Mouse (Mus musculus): ENCODE measurements at regions not wholly inside any gene's neighbourhood (a gene's known extent, or its start where the extent isn't known, plus 50 kb on each side); places are given as distances from the start of the nearest gene placed in this dataset.

DNA sequence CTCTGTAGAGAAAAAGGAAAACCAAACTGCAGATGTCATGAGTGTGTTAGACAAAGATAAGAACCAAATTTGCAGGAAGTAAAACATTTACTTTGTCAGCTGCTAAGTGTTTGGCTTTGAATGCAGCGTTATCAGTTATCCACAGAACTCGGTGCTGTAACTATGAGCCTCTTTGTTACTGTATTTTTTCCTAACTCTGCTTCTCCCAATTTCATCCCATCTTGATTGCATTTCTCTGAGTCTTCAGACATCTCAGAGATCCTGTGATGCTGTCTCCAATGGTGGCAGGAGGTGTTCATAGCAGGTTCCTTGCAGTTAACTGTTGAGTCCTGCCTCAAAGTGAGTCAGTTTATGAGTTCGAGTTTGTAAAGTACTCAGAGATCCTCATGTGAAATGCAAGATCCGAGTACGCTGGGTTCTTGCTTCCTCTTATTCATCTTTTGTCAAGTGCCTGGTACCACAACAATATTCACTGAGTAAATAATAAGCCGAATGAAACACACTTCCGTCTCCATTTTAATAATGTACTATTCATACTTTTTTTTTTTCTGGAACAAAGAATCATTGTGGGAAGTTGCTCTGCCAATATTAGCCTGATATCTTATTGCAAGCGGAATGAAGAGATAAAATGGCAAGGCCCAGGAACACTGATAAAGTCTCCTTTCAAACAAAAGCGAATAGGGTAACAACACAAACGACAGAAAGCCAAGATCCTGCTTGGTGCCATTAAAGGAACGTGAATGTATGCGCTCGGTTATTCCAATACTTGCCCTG is 221.4 kb downstream of the Enc1 start:
- Histone ChIP-seq H3K4me2 (no peak overlapping the region), H3K27ac (no peak overlapping the region), H3K36me3 (replicated peaks) (no peaks in the 10 kb centered on the region), H3K9me3 (no peaks in the 10 kb centered on the region), H3K4me3 (no peak overlapping the region), H3K9ac (no peak overlapping the region), H3K4me1 (no peaks in the 10 kb centered on the region), H3K27me3 (replicated peaks) (no peaks in the 10 kb centered on the region)
- no peak for ATAC-seq (replicated peaks)
- WGBS: 80% methylated on average over 13 of the region's 13 CpGs

GRCm38 (mm10) chr13:97461207-97461606 is 220.3 kb downstream of the Enc1 start:
- Histone ChIP-seq H3K9me3 (no peaks in the 10 kb centered on the region), H3K36me3 (replicated peaks) (no peaks in the 10 kb centered on the region), H3K4me3 (no peak overlapping the region), H3K9ac (no peak overlapping the region), H3K4me1 (no peaks in the 10 kb centered on the region), H3K4me2 (no peak overlapping the region), H3K27me3 (replicated peaks) (no peaks in the 10 kb centered on the region), H3K27ac (no peak overlapping the region)
- WGBS: 95% methylated on average over 4 of the region's 4 CpGs
- no peak for ATAC-seq (replicated peaks)

GRCm38 (mm10) chr13:97459106-97459505 is 218.2 kb downstream of the Enc1 start:
- peaks cover 3% of the 10 kb centered on the region; the same call in 1 of the 2 replicates for H3K4me1 ChIP-seq
- WGBS: 91% methylated on average over 7 of the region's 7 CpGs
- H3K36me3 ChIP-seq (replicated peaks): no peaks in the 10 kb centered on the region
- no peak overlapping the region for H3K9ac ChIP-seq
- no peak overlapping the region for H3K4me2 ChIP-seq
- no peak for ATAC-seq (replicated peaks)
- no peak overlapping the region for H3K27ac ChIP-seq
- no peak overlapping the region for H3K4me3 ChIP-seq
- H3K27me3 ChIP-seq (replicated peaks): no peaks in the 10 kb centered on the region
- no peaks in the 10 kb centered on the region for H3K9me3 ChIP-seq

DNA sequence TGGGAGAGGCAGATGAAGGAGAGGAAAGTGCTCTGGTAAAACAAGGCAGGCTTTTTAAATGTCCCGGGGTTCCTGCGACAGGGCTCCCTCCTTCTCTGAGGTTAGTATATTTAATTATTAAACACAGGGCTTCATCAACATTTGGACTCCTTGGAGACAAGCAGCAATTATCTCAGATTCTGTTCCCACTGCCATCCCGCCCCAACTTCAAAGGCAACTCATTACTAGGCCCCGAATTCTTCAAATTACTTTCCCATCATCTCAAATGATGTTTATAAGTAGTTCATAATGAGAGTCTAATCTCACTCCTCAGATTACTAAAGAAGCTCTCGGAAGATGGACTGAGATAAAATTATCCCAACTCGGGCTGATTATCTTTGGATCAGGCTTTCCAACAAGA is 215.1 kb downstream of the Enc1 start:
- H3K27ac ChIP-seq: 0 out of 2 replicates have a peak overlapping the region, but pooled peaks have one; percentile 25
- ATAC-seq (replicated peaks): no peak
- no peak overlapping the region for H3K4me2 ChIP-seq
- peaks cover 8% of the 10 kb centered on the region; the same call in 1 of the 2 replicates for H3K4me1 ChIP-seq
- no peaks in the 10 kb centered on the region for H3K36me3 ChIP-seq (replicated peaks)
- WGBS: 41% methylated on average over 6 of the region's 6 CpGs
- H3K4me3 ChIP-seq: no peak overlapping the region
- no peak overlapping the region for H3K9ac ChIP-seq
- H3K27me3 ChIP-seq (replicated peaks): no peaks in the 10 kb centered on the region
- no peaks in the 10 kb centered on the region for H3K9me3 ChIP-seq

- Histone ChIP-seq H3K27me3 (replicated peaks) (no peaks in the 10 kb centered on the region), H3K36me3 (replicated peaks) (no peaks in the 10 kb centered on the region), H3K27ac (no peak overlapping the region), H3K4me3 (no peak overlapping the region), H3K4me2 (no peak overlapping the region), H3K4me1 (peaks cover 8% of the 10 kb centered on the region; the same call in 1 of the 2 replicates), H3K9me3 (no peaks in the 10 kb centered on the region), H3K9ac (no peak overlapping the region)
- no peak for ATAC-seq (replicated peaks)
- WGBS: 68% methylated on average over 8 of the region's 8 CpGs
These were observed 213.8 kb downstream of the Enc1 start for GRCm38 (mm10) chr13:97454715-97455114.

DNA sequence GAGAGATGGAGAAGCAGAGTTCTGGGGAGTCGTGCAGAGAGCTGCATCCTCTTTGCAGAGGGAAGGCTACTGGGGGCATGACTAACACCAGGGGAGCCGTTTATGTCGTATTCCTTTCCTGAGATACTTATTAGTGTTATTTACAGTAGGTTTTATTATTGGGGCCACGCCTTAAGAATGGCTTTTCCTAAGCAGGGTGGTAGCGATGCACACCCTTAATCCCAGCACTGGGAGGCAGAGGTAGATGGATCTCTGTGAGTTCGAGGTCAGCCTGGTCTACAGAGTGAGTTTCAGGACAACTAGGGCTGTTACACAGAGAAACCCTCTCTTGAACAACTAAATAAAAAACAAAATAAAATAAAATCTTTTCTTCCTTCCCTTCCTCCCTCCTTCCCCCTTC is 212.6 kb downstream of the Enc1 start:
- Histone ChIP-seq H3K9ac (no peak overlapping the region), H3K4me1 (peaks cover 8% of the 10 kb centered on the region; the same call in 1 of the 2 replicates), H3K36me3 (replicated peaks) (no peaks in the 10 kb centered on the region), H3K9me3 (no peaks in the 10 kb centered on the region), H3K4me2 (no peak overlapping the region), H3K27me3 (replicated peaks) (no peaks in the 10 kb centered on the region), H3K4me3 (no peak overlapping the region), H3K27ac (no peak overlapping the region)
- 66% methylated on average over 6 of the region's 6 CpGs for WGBS
- no peak for ATAC-seq (replicated peaks)

DNA sequence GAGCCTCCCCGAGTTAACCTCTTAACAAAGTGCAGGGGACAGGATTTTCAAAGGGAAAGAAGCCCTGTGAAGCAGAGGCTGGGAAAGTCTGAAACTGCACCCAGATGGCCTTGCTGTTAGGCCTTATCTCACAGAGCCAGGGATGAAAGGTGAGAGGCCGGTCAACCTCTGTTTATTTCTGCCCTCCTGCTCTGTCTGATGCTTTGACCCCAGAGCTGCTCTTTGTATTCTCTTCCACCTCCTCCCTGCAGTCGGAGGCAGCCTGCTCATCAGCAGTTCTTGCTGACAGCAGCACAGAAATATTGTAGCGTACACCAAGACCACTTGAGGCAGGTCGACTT is 212.2 kb downstream of the Enc1 start:
- Histone ChIP-seq H3K4me2 (no peak overlapping the region), H3K27ac (no peak overlapping the region), H3K27me3 (replicated peaks) (no peaks in the 10 kb centered on the region), H3K4me3 (no peak overlapping the region), H3K4me1 (peaks cover 8% of the 10 kb centered on the region; the same call in 1 of the 2 replicates), H3K9me3 (no peaks in the 10 kb centered on the region), H3K36me3 (replicated peaks) (no peaks in the 10 kb centered on the region), H3K9ac (no peak overlapping the region)
- 19% methylated on average over 5 of the region's 5 CpGs for WGBS
- no peak for ATAC-seq (replicated peaks)

DNA sequence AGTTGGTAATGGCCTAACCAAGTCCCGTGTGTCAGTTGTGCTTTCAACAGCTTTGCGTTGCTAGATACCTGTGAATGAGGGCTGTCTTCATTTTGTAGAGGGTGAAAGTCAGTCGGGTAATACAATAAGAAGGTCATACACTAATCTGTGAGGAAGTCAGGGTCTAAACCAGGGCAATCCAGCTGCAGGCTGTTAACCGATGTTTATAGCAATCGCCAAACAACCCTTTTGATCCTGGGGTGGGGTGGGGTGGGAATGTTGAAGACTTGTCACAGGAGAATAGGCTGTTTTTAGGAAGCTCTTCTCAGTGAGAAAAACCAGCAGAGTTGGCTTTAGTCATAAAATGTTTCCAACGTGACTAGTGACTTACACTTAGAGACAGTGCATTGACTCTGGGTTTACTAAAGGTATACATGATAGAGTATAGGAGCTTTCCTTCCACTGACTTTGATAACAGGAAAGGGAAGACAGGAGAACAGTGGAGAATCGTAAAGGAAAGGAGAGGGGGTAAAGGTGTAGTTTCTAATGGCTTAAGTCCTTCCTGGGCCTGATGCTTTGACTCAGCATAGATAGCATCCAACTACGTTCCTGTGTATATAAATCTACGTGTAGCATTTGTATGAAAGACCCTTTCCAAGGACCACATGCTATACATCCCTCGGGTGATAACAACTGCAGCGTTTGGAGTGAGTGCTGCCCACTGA is 211.6 kb downstream of the Enc1 start:
- no peak overlapping the region for H3K9ac ChIP-seq
- H3K9me3 ChIP-seq: no peaks in the 10 kb centered on the region
- no peak overlapping the region for H3K27ac ChIP-seq
- no peak for ATAC-seq (replicated peaks)
- H3K36me3 ChIP-seq (replicated peaks): no peaks in the 10 kb centered on the region
- no peaks in the 10 kb centered on the region for H3K27me3 ChIP-seq (replicated peaks)
- no peak overlapping the region for H3K4me3 ChIP-seq
- peaks cover 8% of the 10 kb centered on the region; the same call in 1 of the 2 replicates for H3K4me1 ChIP-seq
- H3K4me2 ChIP-seq: no peak overlapping the region
- WGBS: 53% methylated on average over 11 of the region's 11 CpGs

DNA sequence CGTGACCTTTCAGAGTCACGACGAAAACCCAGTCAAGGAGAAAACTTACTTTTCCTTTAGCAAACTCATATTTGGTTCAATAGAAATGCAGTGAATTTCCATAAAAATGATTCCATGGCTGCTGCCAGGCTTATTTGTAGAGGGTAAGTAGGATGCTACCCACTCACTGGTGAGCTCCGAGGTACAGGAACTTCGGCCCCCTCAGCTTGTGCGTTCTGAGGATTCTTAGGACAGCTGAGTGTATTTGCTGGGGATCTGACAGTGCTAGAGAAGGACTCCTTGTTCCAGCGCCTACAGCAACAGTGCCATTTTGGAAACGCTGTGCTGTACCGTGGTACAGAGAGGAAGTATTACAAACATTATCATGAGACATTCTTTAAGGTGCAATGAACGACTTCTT is 210.4 kb downstream of the Enc1 start:
- no peak overlapping the region for H3K4me2 ChIP-seq
- H3K9me3 ChIP-seq: no peaks in the 10 kb centered on the region
- 0 out of 2 replicates have a peak overlapping the region, but pooled peaks have one; percentile 0 for H3K27ac ChIP-seq
- 87% methylated on average over 10 of the region's 10 CpGs for WGBS
- peaks cover 8% of the 10 kb centered on the region; the same call in 1 of the 2 replicates for H3K4me1 ChIP-seq
- no peak for ATAC-seq (replicated peaks)
- no peaks in the 10 kb centered on the region for H3K27me3 ChIP-seq (replicated peaks)
- H3K9ac ChIP-seq: no peak overlapping the region
- no peaks in the 10 kb centered on the region for H3K36me3 ChIP-seq (replicated peaks)
- H3K4me3 ChIP-seq: no peak overlapping the region

GRCm38 (mm10) chr13:97448123-97448522 is 207.2 kb downstream of the Enc1 start:
- H3K4me1 ChIP-seq: 0 out of 2 replicates have a peak, but pooled peaks cover under 1% of the 10 kb centered on the region
- H3K27me3 ChIP-seq (replicated peaks): no peaks in the 10 kb centered on the region
- no peak overlapping the region for H3K27ac ChIP-seq
- 88% methylated on average over 1 of the region's 1 CpGs for WGBS
- no peak overlapping the region for H3K4me2 ChIP-seq
- no peaks in the 10 kb centered on the region for H3K9me3 ChIP-seq
- H3K9ac ChIP-seq: no peak overlapping the region
- no peaks in the 10 kb centered on the region for H3K36me3 ChIP-seq (replicated peaks)
- no peak for ATAC-seq (replicated peaks)
- no peak overlapping the region for H3K4me3 ChIP-seq

DNA sequence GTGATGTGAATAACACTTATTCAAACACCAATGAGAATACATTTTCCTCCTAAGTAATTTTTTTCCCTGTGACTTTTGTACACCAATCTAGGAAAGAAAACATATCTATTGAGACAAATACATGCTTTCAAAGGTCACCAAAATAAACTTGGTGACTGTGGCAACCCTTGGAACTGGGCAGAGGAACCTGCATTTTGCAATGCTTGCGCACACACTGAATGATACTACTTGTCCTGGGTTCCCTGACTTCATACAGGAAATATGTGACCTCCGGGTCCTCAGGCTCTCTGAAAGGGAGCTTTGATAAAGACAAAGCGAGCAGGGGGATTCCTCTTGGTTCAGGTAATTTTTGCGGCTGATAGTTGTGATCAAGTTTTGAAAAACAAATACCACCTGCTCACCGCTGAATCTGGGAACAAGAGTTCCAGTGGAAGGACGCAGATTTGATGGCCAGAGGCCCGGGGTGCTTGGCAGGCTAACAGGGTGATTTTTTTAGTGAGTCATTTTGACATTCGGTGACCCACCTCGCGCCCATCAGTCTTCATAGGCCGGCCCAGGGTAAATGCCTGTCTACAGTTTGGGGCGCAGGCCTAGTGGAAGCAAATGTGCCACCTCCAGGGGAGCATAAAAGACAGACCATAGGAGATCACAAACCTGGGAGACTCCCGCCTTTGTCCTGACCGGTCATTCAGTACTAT is 203.0 kb downstream of the Enc1 start:
- H3K4me3 ChIP-seq: no peak overlapping the region
- no peaks in the 10 kb centered on the region for H3K9me3 ChIP-seq
- no peaks in the 10 kb centered on the region for H3K36me3 ChIP-seq (replicated peaks)
- no peaks in the 10 kb centered on the region for H3K27me3 ChIP-seq (replicated peaks)
- peaks cover 23% of the 10 kb centered on the region for H3K4me1 ChIP-seq
- no peak overlapping the region for H3K4me2 ChIP-seq
- no peak for ATAC-seq (replicated peaks)
- 87% methylated on average over 14 of the region's 14 CpGs for WGBS
- no peak overlapping the region for H3K9ac ChIP-seq
- H3K27ac ChIP-seq: no peak overlapping the region

- Histone ChIP-seq H3K27me3 (replicated peaks) (no peaks in the 10 kb centered on the region), H3K36me3 (replicated peaks) (no peaks in the 10 kb centered on the region), H3K4me2 (no peak overlapping the region), H3K9ac (no peak overlapping the region), H3K4me3 (no peak overlapping the region), H3K9me3 (no peaks in the 10 kb centered on the region), H3K27ac (peak overlapping the region; percentile 39; the same call in 1 of the 2 replicates), H3K4me1 (peaks cover 30% of the 10 kb centered on the region)
- no peak for ATAC-seq (replicated peaks)
- WGBS: 88% methylated on average over 1 of the region's 1 CpGs
These were observed 201.9 kb downstream of the Enc1 start for GRCm38 (mm10) chr13:97442806-97443205.
